Mouse (Mus musculus) kidney, adult 8-10 months (tissue): ENCODE data around the gene Clec1a.

ENCODE experiments used
- DNase-seq, 2 experiments: peaks; one replicate each; pipeline ENCODE4 v3.0.0; 2022

Gene Clec1a

DNA sequence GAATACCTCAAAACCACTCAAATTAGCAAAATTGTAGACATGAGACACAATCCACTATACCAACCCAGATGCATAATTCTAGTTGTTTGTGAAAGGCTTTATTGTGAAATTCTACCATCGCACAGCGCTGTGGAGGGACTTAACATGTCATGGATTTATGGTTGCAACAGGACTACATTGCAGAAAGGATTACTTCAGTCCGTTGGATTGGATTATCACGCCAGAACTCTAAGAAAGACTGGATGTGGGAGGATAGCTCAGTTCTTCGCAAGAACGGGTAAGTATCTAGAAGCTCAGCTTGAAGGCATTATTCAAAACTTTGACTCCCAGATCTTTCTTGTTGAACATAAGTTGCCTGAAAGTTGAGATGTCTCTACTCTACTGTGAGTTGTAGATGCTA lies 48.4 kb downstream of the Clec1a start:
- no peak for DNase-seq

DNA sequence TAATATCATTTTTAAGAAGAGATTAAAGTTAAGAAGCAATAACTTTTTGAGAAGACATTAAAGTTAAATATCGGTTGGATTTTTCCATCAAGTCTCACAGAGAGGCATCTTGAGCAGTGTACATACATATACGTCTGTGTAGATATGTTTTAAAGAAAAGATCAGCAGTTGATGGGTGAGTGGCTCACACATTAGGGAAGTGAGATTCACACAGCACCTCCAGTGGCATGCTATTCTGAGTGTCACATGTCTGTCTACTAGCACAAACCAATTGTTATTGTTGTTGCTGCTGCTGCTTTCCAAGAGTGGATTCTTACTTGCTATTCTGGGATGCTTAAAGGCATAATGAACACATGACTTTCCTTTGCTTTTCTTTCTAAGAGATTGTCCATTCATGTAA lies 49.4 kb downstream of the Clec1a start:
- DNase-seq = no peak

DNA sequence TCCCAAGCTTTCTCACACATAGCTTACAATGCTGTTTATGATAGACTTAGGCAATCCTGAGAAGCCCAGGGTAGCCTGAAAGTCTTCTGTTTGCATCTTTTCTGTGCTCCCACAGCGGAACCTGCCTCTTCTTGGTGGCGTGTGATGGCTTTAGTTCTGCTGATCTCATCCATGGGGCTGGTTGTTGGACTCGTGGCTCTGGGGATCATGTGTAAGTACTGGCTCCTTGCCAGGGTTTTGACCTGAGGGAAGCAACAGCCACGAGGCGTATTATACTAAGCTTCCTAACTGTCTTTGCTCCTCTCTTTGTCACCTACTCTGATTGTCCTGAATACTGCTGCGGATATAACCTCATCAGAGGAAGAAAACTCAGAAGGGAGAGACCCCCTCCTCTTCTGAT lies 51.9 kb downstream of the Clec1a start:
- DNase-seq = peak; percentile 52 to 62

DNA sequence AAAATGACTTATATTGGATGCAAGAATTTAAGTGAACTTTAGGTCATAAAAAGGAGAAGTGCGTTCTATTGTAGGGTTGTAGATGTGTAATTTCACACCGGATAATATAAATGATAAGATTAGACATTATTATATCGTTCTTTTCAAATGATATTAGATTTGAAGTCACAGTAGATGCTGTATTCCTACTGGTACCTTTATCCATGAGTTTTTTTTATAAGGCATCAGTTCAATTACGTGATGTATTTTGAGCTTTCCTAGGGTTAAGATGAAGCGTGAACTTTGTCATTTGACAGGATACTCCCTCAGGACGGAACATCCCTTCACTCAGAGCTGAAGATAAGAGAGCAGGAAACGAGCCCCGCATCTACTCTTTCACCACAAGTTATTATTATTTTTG lies 54.8 kb downstream of the Clec1a start, which contains the start of gene Clec1b:
TSS of gene Clec1b (plus strand) at position 301 of the 400 bp plus-strand sequence.
- DNase-seq = no peak

DNA sequence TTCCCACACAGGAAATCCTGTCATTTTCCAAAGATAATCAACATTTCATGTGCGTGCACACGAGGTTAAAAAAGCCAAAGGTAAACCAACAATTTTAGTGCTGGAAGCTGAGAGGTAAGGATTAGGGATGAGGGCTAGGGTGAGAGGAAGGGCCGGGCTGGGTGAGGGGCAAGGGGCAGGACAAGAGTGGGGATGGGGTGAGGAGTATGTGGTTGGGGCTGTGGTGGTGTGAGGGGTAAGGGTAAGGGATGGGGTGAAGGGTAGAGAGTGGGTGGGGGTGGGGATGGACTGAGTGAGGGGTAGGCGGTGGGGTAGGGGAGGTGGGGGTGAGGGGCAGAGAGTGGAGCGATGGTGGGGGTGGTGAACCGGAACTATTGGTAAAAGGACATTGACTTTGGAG lies 58.1 kb downstream of the Clec1a start:
- no peak for DNase-seq

DNA sequence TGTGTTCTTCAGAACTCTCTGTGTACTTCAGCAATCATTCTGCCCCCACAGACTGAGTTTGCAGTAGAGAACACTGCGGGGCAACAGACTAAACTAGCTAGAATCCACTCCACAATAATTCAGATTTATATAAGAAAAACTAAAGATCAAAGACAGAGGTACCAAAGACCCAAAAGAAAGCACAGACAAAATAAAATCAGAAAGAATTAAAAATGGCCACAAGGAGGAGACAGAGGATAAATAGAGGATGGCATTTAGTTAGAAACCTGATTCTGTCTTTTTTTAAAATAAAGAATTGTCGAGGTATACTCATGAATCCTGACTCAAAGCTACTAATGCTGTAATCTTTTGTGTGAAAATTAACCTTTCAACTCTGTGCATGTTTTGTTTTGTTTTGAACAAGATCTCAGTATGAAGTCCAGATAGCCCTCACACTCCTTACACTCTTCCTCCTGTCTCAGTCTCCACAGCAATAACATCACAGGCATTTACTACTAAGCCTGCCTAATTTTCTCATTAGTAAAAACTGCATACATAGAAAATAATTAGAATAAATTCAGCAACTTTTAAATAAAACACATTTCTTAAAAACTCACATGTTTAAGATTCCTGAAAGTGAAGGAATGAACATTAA lies 58.6 kb downstream of the Clec1a start:
- no peak for DNase-seq

DNA sequence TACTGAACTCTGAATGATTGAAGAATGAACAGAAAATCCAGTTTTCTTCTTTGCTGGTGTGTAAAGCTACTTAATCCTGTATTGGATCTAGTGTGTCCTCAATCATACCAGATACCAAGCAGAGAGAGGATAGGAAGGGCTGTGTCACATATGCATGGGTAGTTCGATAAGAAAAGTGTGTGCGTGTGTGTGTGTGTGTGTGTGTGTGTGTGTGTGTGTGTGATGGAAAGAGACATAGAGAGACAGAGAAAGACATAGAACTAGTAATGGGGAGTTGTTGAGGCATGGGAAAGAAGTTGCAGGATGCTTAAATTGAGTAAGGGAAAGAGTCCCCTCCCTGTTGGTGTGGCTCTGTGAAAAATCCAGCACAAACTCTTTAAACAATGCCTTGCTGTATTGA lies 66.0 kb downstream of the Clec1a start, which contains the start of gene Clec12b:
TSS of gene Clec12b (minus strand) at position 101 of the 400 bp plus-strand sequence.
- no peak for DNase-seq

DNA sequence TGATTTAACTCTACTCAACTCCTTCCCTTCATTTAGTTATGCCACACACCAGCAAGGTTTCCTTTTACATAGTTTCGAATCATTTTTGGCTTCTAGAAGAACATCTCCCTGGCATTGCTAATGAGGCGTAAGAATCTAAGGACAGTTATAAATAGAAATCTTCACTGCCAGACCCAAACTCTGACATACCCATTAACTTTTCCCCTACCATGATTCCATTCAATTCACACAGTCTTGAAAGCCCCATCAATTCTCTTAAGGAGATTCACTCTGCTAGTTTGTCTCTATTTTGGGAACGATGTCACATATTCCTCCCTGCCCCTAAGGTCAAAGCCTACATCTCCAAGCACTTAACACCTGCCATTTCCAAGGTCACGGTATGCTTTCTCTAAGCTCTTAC lies 66.8 kb downstream of the Clec1a start:
- no peak for DNase-seq

DNA sequence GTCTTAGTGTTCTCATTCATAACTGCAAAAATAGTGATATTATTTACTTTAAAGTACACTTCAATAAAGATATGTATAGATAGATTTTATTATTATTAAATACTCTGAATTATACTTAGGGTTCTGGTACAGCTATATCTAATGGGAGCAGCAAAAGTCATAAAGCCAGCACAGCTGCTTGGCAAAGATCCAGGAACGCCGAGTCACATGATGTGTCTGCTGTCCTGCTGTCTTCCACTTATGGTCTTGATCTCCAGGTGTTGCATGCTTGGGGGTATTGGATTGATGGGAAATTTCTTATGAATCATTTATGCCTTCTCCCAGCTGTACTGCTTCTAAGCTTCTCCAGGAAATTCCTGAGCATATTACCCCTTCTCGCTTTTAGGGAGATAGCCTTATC lies 68.3 kb downstream of the Clec1a start:
- no peak for DNase-seq

DNA sequence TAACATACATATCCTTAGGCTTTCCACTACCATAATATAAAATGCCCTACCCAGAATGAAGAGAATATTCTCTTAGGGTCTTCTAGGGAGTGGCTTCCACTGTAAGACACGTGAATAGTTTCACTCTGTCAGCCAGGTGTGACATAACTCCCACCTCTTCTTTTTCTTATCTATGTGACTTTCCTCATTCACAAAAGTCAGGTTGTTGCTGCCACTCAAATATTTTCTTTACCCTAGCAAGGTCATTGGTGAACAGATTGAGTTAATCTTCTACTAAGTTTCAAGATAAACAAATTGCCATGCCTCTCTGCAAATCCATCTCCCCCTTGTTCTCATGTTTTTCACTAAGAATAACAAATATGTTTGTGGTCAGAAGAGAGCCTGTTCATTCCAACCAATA lies 70.1 kb downstream of the Clec1a start:
- DNase-seq = no peak

DNA sequence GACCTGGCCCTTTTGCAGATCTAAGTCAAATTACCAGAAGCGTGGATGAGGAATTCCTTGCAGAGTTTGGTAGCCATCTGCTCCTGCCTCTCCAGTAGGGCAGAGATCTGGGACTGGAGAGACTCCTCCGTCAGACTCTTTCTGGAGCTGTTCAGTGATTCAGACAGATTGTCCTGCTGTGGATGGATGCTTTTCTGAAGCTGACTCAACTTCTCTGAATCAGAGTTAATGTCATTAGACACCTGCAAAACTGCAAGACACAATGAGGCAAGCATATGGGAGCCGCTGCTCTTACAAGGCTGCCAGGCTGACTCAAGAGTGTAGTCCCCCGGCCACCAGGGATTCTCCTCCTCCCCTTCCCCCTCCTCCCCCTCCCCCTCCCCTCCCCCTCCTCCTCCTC lies 71.3 kb downstream of the Clec1a start:
- DNase-seq = no peak

DNA sequence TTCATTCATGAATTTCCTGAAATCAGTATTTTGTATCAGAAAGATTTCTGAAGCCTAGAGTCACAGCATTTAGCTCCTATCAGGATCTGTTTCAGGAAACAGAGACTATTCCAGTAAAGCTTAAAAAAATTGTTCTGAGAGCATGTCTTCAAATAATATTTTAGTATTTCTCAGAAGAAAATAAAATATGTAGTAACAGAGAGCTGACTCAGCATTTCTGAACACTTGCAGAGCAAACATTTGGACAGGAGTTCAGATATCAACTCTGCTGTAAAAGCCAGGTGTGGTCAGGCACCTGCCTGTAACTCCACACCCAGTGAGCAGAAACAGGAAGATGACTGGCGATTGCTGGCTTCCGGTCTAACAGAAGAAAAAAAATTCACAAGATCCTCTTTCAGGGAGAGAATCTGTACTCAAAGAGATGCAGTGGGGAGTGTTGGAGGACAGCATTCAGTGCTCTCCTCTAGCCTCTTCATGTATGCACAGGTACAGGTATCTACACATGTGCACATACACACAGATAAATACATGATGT lies 76.8 kb downstream of the Clec1a start:
- no peak for DNase-seq
